Mouse (Mus musculus): ENCODE measurements around the gene Htt.

DNA sequence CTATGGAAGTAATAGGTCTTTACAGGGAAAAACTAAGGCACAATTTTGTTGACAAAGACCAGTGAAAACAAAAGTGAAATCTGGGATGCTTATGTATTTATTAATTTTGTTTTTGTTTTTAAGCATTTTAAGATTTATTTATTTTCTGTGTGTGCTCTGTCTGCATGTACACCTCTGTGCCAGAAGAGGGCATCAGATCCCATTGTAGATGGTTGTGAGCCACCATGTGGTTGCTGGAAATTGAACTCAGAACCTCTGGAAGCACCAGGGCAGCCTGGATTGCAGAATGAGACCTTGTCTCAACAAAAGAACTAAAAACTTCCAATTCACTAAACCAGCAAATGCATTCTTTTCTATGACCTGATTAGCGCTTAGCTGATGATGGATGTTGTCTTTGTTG, 44.5 kb downstream of the Htt start:
- TF ChIP-seq CTCF (IDR thresholded peaks at IDR 0.05; ENCODE audit: low read depth) (peak; percentile 18), EP300 (IDR thresholded peaks at IDR 0.05; ENCODE audit: low read depth) (no peak)

Measured in heart, postnatal 0 days (tissue).